Mouse (Mus musculus) cerebellum, adult 9-11 months (tissue): ENCODE results near the gene Higd2a.

Source experiments
- DNase-seq: peaks from one replicate; pipeline ENCODE4 v3.0.0; 2022

The Higd2a gene

DNA sequence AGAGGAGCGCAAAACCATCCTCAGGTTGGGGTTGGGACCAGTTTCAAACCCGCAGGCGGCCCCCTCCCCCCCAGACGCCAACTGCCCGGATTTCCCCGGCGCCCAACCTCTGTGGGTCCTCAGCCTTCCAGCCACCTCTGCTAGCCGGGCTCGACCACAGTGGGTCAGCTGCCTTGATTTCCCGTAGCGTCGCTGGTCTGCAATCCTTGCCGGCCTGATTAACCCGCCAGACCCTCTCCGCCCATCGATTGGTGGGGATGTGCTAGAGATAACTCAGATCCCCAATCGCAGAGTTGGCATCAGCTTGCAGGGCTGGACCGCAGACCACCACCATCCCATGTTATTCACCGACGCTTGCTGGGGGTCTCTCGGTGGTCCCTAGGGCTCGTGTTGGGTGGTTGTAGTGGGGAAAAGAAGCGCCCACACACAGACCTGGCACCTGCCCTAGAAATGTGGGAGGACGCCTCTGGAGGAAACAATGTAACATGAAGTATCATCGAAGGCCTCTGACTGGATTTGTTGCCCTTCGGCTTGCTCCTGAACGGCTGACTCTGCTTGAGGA lies 32.0 kb downstream of the Higd2a start:
- peak; percentile 72 for DNase-seq

DNA sequence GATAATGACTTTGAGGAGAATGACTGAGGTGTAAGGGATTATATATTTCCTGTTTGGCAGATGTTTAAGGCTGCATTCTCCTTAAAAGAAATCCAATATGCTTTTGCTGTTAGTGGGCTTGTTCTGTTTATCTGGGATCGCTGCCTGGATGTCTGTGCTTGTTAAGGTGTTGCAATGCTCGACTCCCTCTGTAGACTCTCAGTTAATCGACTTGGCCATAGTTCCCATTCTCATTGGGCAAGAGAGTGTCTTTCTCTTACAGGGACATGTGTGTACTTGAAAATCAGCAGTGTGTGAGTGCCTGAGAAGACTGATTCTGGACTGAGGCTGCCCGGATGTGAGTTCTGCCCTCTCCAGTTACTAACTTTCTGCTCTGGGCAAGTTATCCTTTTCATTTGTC lies 39.1 kb downstream of the Higd2a start:
- no peak for DNase-seq

GRCm38 (mm10) chr13:54632731-54633277 lies 42.8 kb downstream of the Higd2a start:
- no peak for DNase-seq

DNA sequence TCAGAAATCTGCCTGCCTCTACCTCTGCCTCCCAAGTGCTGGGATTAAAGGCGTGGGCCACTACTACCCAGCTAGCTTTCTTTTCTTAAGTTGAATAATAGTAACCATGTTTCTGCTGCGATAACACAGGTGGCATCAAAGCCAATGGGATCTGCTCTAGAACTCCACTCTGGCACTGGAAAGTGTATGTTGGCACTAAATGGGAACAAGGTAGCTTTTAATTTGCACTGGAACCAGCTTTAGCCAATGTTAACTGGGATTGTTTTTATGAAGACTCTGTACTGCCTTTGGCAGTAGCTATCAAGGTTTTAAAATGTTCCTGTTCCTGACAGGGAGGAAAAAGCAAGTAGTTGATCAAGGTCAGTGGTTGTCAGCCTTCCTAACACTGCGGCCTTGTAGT lies 45.0 kb downstream of the Higd2a start:
- DNase-seq: no peak
